Mouse (Mus musculus): Measurements from ENCODE around the gene Gsdma2. TPM values are rescaled to one million over a fixed set of nuclear protein-coding genes. Genes with fewer than 3 reads are reported as not detected.
A peak's percentile ranks its signal among the peaks of the same experiment; 100 is the strongest.

Gene Gsdma2
- polyA plus RNA-seq, 1 experiment from 2014 or later: not detected

DNA sequence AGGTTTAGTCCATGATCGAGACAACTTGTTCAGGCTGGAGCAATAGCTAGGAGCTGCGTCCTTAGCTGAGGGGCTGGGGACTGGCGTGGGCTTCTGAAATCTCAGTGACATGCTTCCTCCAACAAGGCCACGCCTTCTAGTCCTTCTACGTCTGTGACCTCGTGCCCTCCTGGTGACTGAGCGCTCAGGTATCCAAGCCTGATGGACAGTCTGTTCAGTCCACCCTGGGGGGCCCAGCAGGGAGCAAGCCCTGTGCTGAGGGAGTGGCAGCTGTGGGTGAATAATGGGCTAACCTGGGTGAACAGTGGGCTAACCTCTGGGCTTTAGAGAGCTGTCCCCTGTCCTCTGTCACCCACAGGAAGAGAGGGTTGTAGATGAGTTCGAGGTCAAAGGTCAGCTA, 41.5 kb downstream of the Gsdma2 start:
- Histone ChIP-seq H3K27me3 (replicated peaks; ENCODE audit: control insufficient read depth, insufficient read depth, low read length) (no peaks in the 10 kb centered on the region), H3K4me2 (ENCODE audit: low read length) (no peak overlapping the region), H3K9me3 (ENCODE audit: control insufficient read depth, low read length) (no peaks in the 10 kb centered on the region), H3K36me3 (ENCODE audit: control insufficient read depth, insufficient read depth, low read length) (peaks cover 55% of the 10 kb centered on the region), H3K9ac (ENCODE audit: low read depth, low read length) (no peak overlapping the region), H3K4me3 (ENCODE audit: low read length) (no peak overlapping the region), H3K4me1 (ENCODE audit: control insufficient read depth, insufficient read depth, low read depth, low read length) (peaks cover 10% of the 10 kb centered on the region), H3K27ac (ENCODE audit: low read depth, low read length) (no peak overlapping the region)
- 90% methylated on average over 8 of the region's 8 CpGs for WGBS
- ATAC-seq: no peak

DNA sequence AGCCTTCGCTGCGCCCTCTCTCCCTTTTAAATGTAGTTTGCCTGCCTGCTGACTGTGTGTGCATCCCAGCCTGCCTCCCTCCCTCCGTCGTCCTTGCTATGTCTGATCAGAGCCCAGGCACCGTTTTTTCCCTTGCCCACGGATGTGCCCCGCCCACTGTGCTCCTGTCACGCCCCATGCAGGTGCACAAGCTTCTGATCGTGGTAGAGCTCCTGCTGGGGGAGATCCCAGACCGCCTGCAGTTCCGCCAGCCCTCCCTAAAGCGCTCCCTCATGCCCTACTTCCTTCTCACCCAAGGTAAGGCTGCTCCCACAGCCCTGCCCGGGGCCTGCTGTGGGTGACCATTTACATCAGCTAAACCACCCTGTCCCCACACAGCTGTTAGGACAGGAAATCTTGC, 46.6 kb downstream of the Gsdma2 start:
- no peak overlapping the region for H3K4me2 ChIP-seq (ENCODE audit: low read length)
- no peak for ATAC-seq
- peaks cover 53% of the 10 kb centered on the region for H3K36me3 ChIP-seq (ENCODE audit: control insufficient read depth, insufficient read depth, low read length)
- H3K4me3 ChIP-seq (ENCODE audit: low read length): no peak overlapping the region
- no peak overlapping the region for H3K27ac ChIP-seq (ENCODE audit: low read depth, low read length)
- H3K4me1 ChIP-seq (ENCODE audit: control insufficient read depth, insufficient read depth, low read depth, low read length): no peaks in the 10 kb centered on the region
- WGBS: 81% methylated on average over 13 of the region's 13 CpGs
- H3K9me3 ChIP-seq (ENCODE audit: control insufficient read depth, low read length): no peaks in the 10 kb centered on the region
- no peaks in the 10 kb centered on the region for H3K27me3 ChIP-seq (replicated peaks; ENCODE audit: control insufficient read depth, insufficient read depth, low read length)
- H3K9ac ChIP-seq (ENCODE audit: low read depth, low read length): no peak overlapping the region

DNA sequence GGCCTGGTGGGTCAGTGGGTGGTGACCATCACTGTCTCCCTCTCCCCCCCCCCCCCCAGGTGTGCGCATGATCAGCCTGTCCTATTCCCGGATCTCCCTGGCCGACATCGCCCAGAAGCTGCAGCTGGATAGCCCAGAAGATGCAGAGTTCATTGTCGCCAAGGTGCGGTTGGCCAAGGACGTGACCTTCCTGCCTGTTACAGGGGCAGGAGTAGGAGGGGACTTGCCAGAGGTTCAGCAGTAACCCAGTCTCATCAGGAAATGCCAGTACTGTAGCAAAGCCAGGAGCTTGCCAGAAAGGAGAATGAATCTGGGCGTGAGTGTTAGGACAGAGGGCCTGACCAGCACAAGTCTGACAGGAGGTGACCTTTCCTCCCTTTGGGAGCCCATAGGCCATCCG, 47.2 kb downstream of the Gsdma2 start:
- H3K27ac ChIP-seq (ENCODE audit: low read depth, low read length): no peak overlapping the region
- H3K4me3 ChIP-seq (ENCODE audit: low read length): no peak overlapping the region
- 93% methylated on average over 9 of the region's 9 CpGs for WGBS
- no peaks in the 10 kb centered on the region for H3K9me3 ChIP-seq (ENCODE audit: control insufficient read depth, low read length)
- H3K36me3 ChIP-seq (ENCODE audit: control insufficient read depth, insufficient read depth, low read length): peaks cover 51% of the 10 kb centered on the region
- no peaks in the 10 kb centered on the region for H3K27me3 ChIP-seq (replicated peaks; ENCODE audit: control insufficient read depth, insufficient read depth, low read length)
- ATAC-seq: no peak
- H3K4me2 ChIP-seq (ENCODE audit: low read length): no peak overlapping the region
- no peak overlapping the region for H3K9ac ChIP-seq (ENCODE audit: low read depth, low read length)
- no peaks in the 10 kb centered on the region for H3K4me1 ChIP-seq (ENCODE audit: control insufficient read depth, insufficient read depth, low read depth, low read length)

DNA sequence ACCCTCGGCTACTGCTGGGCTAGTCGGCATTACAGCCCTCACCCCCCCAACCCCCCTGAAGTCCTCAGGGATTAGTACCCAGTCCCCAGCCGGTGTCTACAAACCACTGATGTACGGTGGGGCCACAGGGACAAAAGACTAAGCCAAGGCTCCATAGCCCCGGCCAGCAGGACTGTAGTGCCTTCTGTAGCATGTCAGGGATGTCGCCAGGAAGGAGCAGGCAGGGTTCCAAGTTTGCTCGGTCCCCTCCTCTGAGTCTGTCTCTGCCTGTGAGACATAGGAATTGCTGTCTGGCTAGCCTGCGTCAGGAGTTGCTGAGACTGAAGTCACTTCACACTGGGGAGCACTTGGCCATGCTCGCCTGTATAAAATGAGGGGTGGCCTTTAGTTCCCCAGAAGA, 47.7 kb downstream of the Gsdma2 start:
- ATAC-seq: no peak
- H3K27me3 ChIP-seq (replicated peaks; ENCODE audit: control insufficient read depth, insufficient read depth, low read length): no peaks in the 10 kb centered on the region
- no peaks in the 10 kb centered on the region for H3K9me3 ChIP-seq (ENCODE audit: control insufficient read depth, low read length)
- no peak overlapping the region for H3K4me3 ChIP-seq (ENCODE audit: low read length)
- H3K36me3 ChIP-seq (ENCODE audit: control insufficient read depth, insufficient read depth, low read length): peaks cover 51% of the 10 kb centered on the region
- 78% methylated on average over 9 of the region's 9 CpGs for WGBS
- no peak overlapping the region for H3K4me2 ChIP-seq (ENCODE audit: low read length)
- no peak overlapping the region for H3K27ac ChIP-seq (ENCODE audit: low read depth, low read length)
- no peak overlapping the region for H3K9ac ChIP-seq (ENCODE audit: low read depth, low read length)
- no peaks in the 10 kb centered on the region for H3K4me1 ChIP-seq (ENCODE audit: control insufficient read depth, insufficient read depth, low read depth, low read length)

DNA sequence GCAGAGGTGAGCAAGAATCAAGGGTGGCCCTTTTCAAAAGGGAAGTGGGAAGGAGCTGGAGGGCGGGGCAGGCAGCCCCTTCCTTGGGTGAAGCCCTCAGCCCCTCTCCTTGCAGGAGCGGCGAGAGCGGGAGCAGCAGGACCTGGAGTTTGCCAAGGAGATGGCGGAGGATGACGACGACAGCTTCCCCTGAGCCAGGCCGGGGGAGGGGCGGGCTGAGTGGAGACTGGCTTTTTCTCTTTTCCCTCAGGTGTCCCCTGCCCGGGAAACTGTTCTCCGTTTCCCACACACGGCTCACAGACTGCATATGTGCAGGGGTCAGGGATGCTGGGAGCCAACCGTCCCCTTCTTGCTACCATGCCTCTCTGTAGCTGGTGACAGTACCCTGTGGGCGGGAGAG, 48.8 kb downstream of the Gsdma2 start:
- 65% methylated on average over 14 of the region's 14 CpGs for WGBS
- Histone ChIP-seq H3K27ac (ENCODE audit: low read depth, low read length) (no peak overlapping the region), H3K9ac (ENCODE audit: low read depth, low read length) (no peak overlapping the region), H3K27me3 (replicated peaks; ENCODE audit: control insufficient read depth, insufficient read depth, low read length) (no peaks in the 10 kb centered on the region), H3K4me2 (ENCODE audit: low read length) (no peak overlapping the region), H3K36me3 (ENCODE audit: control insufficient read depth, insufficient read depth, low read length) (peaks cover 40% of the 10 kb centered on the region), H3K4me1 (ENCODE audit: control insufficient read depth, insufficient read depth, low read depth, low read length) (no peaks in the 10 kb centered on the region), H3K4me3 (ENCODE audit: low read length) (no peak overlapping the region), H3K9me3 (ENCODE audit: control insufficient read depth, low read length) (no peaks in the 10 kb centered on the region)
- ATAC-seq: no peak

DNA sequence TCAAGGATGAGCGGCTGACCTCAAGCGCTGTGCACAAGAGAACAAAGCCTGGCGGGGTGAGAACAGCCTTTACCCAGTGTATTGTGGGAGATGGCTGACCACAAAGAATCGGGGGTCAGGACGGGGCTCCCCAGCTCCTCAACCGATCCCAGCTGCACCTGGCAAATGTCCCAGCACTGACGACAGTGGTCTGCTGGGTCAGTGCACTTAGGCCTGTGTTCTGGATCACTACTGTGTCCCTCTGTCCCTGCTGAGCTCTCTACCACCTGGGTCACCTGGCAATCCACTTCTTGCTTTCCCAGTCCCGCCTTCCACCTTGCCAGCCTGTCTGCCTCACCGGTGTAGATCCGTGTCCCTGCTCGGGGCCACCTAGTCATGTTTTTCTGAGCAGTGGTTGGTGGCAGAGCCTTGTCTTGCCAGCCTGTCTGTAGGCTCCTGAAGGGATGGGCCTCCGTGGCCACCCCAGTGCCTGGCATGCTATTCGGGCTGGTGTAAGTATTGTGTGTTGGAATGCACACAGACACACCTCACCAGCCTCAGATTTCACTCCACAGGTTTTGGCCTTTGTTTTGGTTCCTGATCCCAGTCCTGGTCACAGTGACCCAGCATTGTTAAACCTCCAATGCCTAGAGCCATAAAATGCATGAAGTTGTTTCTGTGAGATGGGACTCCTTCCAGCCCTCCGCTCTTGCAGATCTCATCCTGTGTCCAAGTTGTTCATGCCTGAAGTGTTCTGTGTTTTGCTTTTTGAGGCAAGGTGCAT, 50.1 kb downstream of the Gsdma2 start:
- Histone ChIP-seq H3K36me3 (ENCODE audit: control insufficient read depth, insufficient read depth, low read length) (peaks cover 28% of the 10 kb centered on the region), H3K4me1 (ENCODE audit: control insufficient read depth, insufficient read depth, low read depth, low read length) (no peaks in the 10 kb centered on the region), H3K4me2 (ENCODE audit: low read length) (no peak overlapping the region), H3K27ac (ENCODE audit: low read depth, low read length) (no peak overlapping the region), H3K4me3 (ENCODE audit: low read length) (no peak overlapping the region), H3K9me3 (ENCODE audit: control insufficient read depth, low read length) (no peaks in the 10 kb centered on the region), H3K27me3 (replicated peaks; ENCODE audit: control insufficient read depth, insufficient read depth, low read length) (no peaks in the 10 kb centered on the region), H3K9ac (ENCODE audit: low read depth, low read length) (no peak overlapping the region)
- 83% methylated on average over 14 of the region's 14 CpGs for WGBS
- no peak for ATAC-seq

DNA sequence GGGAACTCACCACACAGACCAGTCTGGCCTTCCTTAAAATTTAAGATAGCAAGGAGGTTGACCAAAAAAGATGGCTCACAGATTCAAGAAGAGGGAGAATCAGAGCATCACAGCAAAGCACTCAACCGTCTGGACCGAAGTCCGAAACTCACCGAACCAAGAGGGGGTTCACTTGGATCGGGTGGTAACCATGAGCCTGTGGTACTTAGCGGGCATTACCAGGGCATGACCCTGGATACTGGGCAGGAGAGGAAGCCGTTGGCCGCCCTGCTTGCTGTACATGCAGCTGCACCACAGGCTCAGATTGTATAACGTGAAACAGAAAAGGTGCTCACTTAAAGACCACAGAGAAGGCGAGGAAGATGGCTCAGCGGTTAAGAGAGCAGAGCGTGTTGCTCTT, 50.7 kb downstream of the Gsdma2 start:
- no peak for ATAC-seq

DNA sequence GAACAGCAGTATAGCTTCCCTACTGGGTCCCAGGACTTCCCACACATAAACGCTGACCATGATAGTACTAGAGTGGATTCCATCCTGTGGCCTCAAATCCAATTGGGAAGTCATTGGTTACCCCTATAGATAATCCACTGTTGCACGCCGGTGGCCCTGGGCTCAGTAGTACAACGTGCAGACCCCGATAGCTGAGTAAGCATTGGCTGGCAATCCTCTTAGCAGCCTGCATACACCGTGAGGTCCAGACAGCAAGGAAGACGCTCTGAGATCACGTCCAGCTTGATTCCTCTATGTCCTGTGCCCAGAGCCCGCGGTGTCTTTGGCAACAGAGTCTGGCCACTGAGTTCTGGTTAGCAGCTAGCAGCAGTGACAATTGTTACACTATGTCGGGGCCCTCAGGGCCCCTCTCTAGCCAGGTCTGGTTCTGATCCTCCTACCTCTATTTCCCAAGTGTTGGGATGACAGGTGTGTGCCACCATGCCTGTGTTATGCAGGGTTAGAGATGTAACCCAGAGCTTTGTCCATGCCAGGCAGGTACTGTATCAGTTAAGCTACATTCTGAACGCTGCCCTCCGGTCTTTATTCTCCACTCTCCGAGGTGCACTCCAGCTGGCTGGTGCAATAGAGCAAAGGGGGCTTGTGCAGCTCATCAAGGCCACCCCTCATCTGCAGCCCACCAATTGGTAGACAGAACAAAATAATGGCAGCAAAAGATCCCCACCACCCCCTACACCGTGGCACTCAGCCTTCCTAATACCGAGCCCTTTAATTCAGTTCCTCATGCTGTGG, 52.5 kb downstream of the Gsdma2 start:
- peaks cover 14% of the 10 kb centered on the region for H3K36me3 ChIP-seq (ENCODE audit: control insufficient read depth, insufficient read depth, low read length)
- no peak overlapping the region; the same call in 1 of the 2 replicates for H3K9ac ChIP-seq (ENCODE audit: low read depth, low read length)
- no peak overlapping the region for H3K27ac ChIP-seq (ENCODE audit: low read depth, low read length)
- no peak overlapping the region for H3K4me2 ChIP-seq (ENCODE audit: low read length)
- H3K4me3 ChIP-seq (ENCODE audit: low read length): no peak overlapping the region
- no peaks in the 10 kb centered on the region for H3K27me3 ChIP-seq (replicated peaks; ENCODE audit: control insufficient read depth, insufficient read depth, low read length)
- 83% methylated on average over 16 of the region's 16 CpGs for WGBS
- H3K9me3 ChIP-seq (ENCODE audit: control insufficient read depth, low read length): no peaks in the 10 kb centered on the region
- ATAC-seq: no peak
- no peaks in the 10 kb centered on the region for H3K4me1 ChIP-seq (ENCODE audit: control insufficient read depth, insufficient read depth, low read depth, low read length)

More for the DNA sequence above, 50.7 kb downstream of the Gsdma2 start:
- Histone ChIP-seq H3K27me3 (replicated peaks; ENCODE audit: control insufficient read depth, insufficient read depth, low read length) (no peaks in the 10 kb centered on the region), H3K36me3 (ENCODE audit: control insufficient read depth, insufficient read depth, low read length) (peaks cover 22% of the 10 kb centered on the region), H3K9me3 (ENCODE audit: control insufficient read depth, low read length) (no peaks in the 10 kb centered on the region), H3K4me3 (ENCODE audit: low read length) (no peak overlapping the region), H3K4me2 (ENCODE audit: low read length) (no peak overlapping the region), H3K9ac (ENCODE audit: low read depth, low read length) (no peak overlapping the region), H3K27ac (ENCODE audit: low read depth, low read length) (no peak overlapping the region), H3K4me1 (ENCODE audit: control insufficient read depth, insufficient read depth, low read depth, low read length) (no peaks in the 10 kb centered on the region)
- WGBS: 90% methylated on average over 12 of the region's 12 CpGs

DNA sequence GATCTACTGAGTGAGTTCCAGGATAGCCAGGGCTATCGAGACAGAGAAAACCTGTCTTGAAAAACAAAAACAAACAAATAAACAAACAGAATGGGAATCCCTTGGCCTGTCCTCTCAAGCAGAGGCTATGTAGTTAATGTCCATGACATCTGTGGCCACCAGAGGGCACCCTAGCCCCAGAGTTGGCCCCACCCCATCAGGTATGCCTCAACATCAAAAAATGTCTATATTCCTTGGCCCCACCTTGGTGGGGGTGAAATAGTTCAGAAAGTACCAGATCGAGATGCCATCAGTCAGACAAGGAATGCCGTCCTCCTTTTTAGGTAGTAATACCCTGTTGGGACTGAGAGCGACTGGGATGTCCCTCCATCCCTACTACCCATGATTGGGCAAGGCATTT, 53.4 kb downstream of the Gsdma2 start:
- Histone ChIP-seq H3K27me3 (replicated peaks; ENCODE audit: control insufficient read depth, insufficient read depth, low read length) (no peaks in the 10 kb centered on the region), H3K36me3 (ENCODE audit: control insufficient read depth, insufficient read depth, low read length) (peaks cover 16% of the 10 kb centered on the region), H3K27ac (ENCODE audit: low read depth, low read length) (no peak overlapping the region), H3K4me2 (ENCODE audit: low read length) (no peak overlapping the region), H3K4me1 (ENCODE audit: control insufficient read depth, insufficient read depth, low read depth, low read length) (no peaks in the 10 kb centered on the region), H3K9ac (ENCODE audit: low read depth, low read length) (no peak overlapping the region), H3K9me3 (ENCODE audit: control insufficient read depth, low read length) (no peaks in the 10 kb centered on the region), H3K4me3 (ENCODE audit: low read length) (no peak overlapping the region)
- WGBS: 53% methylated on average over 4 of the region's 4 CpGs
- ATAC-seq: 0 out of 2 replicates have a peak, but pooled peaks have one; percentile 53
